Mouse (Mus musculus): ENCODE measurements around the gene Dach1. TPM values are rescaled to one million over a fixed set of nuclear protein-coding genes. Genes with fewer than 3 reads are reported as not detected.

The Dach1 gene
- polyA plus RNA-seq (2014; fragmentation: Nextera tagmentation; extraction: Ambion mirVana): 24.3 and 33.7 TPM in 2 replicates

- Histone ChIP-seq H3K9ac (ENCODE audit: low read depth, low read length) (peak within 1 kb of the TSS; percentile 97), H3K4me1 (replicated peaks; ENCODE audit: control insufficient read depth, insufficient read depth, low read length) (peaks cover 3% of the 10 kb centered on the region; the same call in 1 of the 2 replicates)
Measured at GRCm38 (mm10) chr14:98169421-98170076, at the start of gene Dach1. Gene Dach1, minus strand, starts transcription at chr14:98169765.

GRCm38 (mm10) chr14:98200089-98200488 lies 30.5 kb upstream of the Dach1 start:
- Histone ChIP-seq H3K36me3 (ENCODE audit: control insufficient read depth, insufficient read depth, low read length) (no peaks in the 10 kb centered on the region), H3K27me3 (ENCODE audit: control insufficient read depth, insufficient read depth, low read length) (no peaks in the 10 kb centered on the region), H3K9ac (ENCODE audit: low read depth, low read length) (no peak overlapping the region), H3K27ac (ENCODE audit: low read depth, low read length) (no peak overlapping the region), H3K4me1 (replicated peaks; ENCODE audit: control insufficient read depth, insufficient read depth, low read length) (no peaks in the 10 kb centered on the region), H3K9me3 (ENCODE audit: control insufficient read depth, low read length) (no peaks in the 10 kb centered on the region), H3K4me3 (ENCODE audit: low read depth, low read length) (no peak overlapping the region), H3K4me2 (replicated peaks; ENCODE audit: low read depth, low read length) (no peak overlapping the region)
- DNase-seq (ENCODE audit: low spot score): no peak
- no peak for ATAC-seq (ENCODE audit: low FRiP score)
- WGBS: 91% methylated on average over 3 of the region's 3 CpGs

More at GRCm38 (mm10) chr14:98169421-98170076, at the start of gene Dach1:
- Histone ChIP-seq H3K27me3 (ENCODE audit: control insufficient read depth, insufficient read depth, low read length) (no peaks in the 10 kb centered on the region), H3K4me2 (replicated peaks; ENCODE audit: low read depth, low read length) (peak within 1 kb of the TSS; percentile 42), H3K27ac (ENCODE audit: low read depth, low read length) (peak within 1 kb of the TSS; percentile 97), H3K9me3 (ENCODE audit: control insufficient read depth, low read length) (no peaks in the 10 kb centered on the region), H3K36me3 (ENCODE audit: control insufficient read depth, insufficient read depth, low read length) (no peaks in the 10 kb centered on the region), H3K4me3 (ENCODE audit: low read depth, low read length) (peak within 1 kb of the TSS; percentile 93)
- peak; percentile 75 for ATAC-seq (ENCODE audit: low FRiP score)
- under 1% methylated on average over 29 of the region's 32 CpGs for WGBS
- DNase-seq (ENCODE audit: low spot score): peak; percentile 81

GRCm38 (mm10) chr14:98181545-98181944 lies 12.0 kb upstream of the Dach1 start:
- Histone ChIP-seq H3K27me3 (ENCODE audit: control insufficient read depth, insufficient read depth, low read length) (no peaks in the 10 kb centered on the region), H3K4me1 (replicated peaks; ENCODE audit: control insufficient read depth, insufficient read depth, low read length) (no peaks in the 10 kb centered on the region), H3K9me3 (ENCODE audit: control insufficient read depth, low read length) (no peaks in the 10 kb centered on the region), H3K4me2 (replicated peaks; ENCODE audit: low read depth, low read length) (no peak overlapping the region), H3K27ac (ENCODE audit: low read depth, low read length) (no peak overlapping the region), H3K4me3 (ENCODE audit: low read depth, low read length) (no peak overlapping the region), H3K36me3 (ENCODE audit: control insufficient read depth, insufficient read depth, low read length) (no peaks in the 10 kb centered on the region), H3K9ac (ENCODE audit: low read depth, low read length) (no peak overlapping the region)
- peak; percentile 37 for DNase-seq (ENCODE audit: low spot score)
- ATAC-seq (ENCODE audit: low FRiP score): peak; percentile 53; the same call in 1 of the 2 replicates
- WGBS: 8% methylated on average over 1 of the region's 1 CpGs

- Histone ChIP-seq H3K27ac (ENCODE audit: low read depth, low read length) (no peak overlapping the region), H3K9me3 (ENCODE audit: control insufficient read depth, low read length) (no peaks in the 10 kb centered on the region), H3K4me2 (replicated peaks; ENCODE audit: low read depth, low read length) (no peak overlapping the region), H3K36me3 (ENCODE audit: control insufficient read depth, insufficient read depth, low read length) (no peaks in the 10 kb centered on the region), H3K4me3 (ENCODE audit: low read depth, low read length) (no peak overlapping the region), H3K27me3 (ENCODE audit: control insufficient read depth, insufficient read depth, low read length) (no peaks in the 10 kb centered on the region), H3K9ac (ENCODE audit: low read depth, low read length) (no peak overlapping the region), H3K4me1 (replicated peaks; ENCODE audit: control insufficient read depth, insufficient read depth, low read length) (peaks cover 3% of the 10 kb centered on the region; the same call in 1 of the 2 replicates)
- WGBS: 23% methylated on average over 2 of the region's 2 CpGs
- no peak for ATAC-seq (ENCODE audit: low FRiP score)
- no peak for DNase-seq (ENCODE audit: low spot score)
Measured at GRCm38 (mm10) chr14:98173831-98174230, 4.3 kb upstream of the Dach1 start.

GRCm38 (mm10) chr14:98172394-98172905 lies 2.9 kb upstream of the Dach1 start:
- Histone ChIP-seq H3K4me3 (ENCODE audit: low read depth, low read length) (peak overlapping the region; percentile 8; the same call in 1 of the 2 replicates), H3K27ac (ENCODE audit: low read depth, low read length) (no peak overlapping the region), H3K4me2 (replicated peaks; ENCODE audit: low read depth, low read length) (peak overlapping the region; percentile 28), H3K9ac (ENCODE audit: low read depth, low read length) (no peak overlapping the region), H3K36me3 (ENCODE audit: control insufficient read depth, insufficient read depth, low read length) (no peaks in the 10 kb centered on the region), H3K4me1 (replicated peaks; ENCODE audit: control insufficient read depth, insufficient read depth, low read length) (peaks cover 3% of the 10 kb centered on the region; the same call in 1 of the 2 replicates), H3K9me3 (ENCODE audit: control insufficient read depth, low read length) (no peaks in the 10 kb centered on the region), H3K27me3 (ENCODE audit: control insufficient read depth, insufficient read depth, low read length) (no peaks in the 10 kb centered on the region)
- no peak for ATAC-seq (ENCODE audit: low FRiP score)
- peak; percentile 16 for DNase-seq (ENCODE audit: low spot score)
- 5% methylated on average over 5 of the region's 5 CpGs for WGBS

- no peak overlapping the region for H3K27ac ChIP-seq (ENCODE audit: low read depth, low read length)
- no peaks in the 10 kb centered on the region for H3K36me3 ChIP-seq (ENCODE audit: control insufficient read depth, insufficient read depth, low read length)
- peaks cover 3% of the 10 kb centered on the region; the same call in 1 of the 2 replicates for H3K4me1 ChIP-seq (replicated peaks; ENCODE audit: control insufficient read depth, insufficient read depth, low read length)
- H3K9me3 ChIP-seq (ENCODE audit: control insufficient read depth, low read length): no peaks in the 10 kb centered on the region
- H3K4me2 ChIP-seq (replicated peaks; ENCODE audit: low read depth, low read length): peak overlapping the region; percentile 28
- H3K27me3 ChIP-seq (ENCODE audit: control insufficient read depth, insufficient read depth, low read length): no peaks in the 10 kb centered on the region
- 6% methylated on average over 5 of the region's 5 CpGs for WGBS
- ATAC-seq (ENCODE audit: low FRiP score): no peak
- H3K9ac ChIP-seq (ENCODE audit: low read depth, low read length): no peak overlapping the region
- DNase-seq (ENCODE audit: low spot score): peak; percentile 27
- no peak overlapping the region for H3K4me3 ChIP-seq (ENCODE audit: low read depth, low read length)
Measured at GRCm38 (mm10) chr14:98171861-98172260, 2.3 kb upstream of the Dach1 start.

GRCm38 (mm10) chr14:98168908-98169401 lies 610 bp downstream of the Dach1 start:
- peak; percentile 22 for ATAC-seq (ENCODE audit: low FRiP score)
- peak overlapping the region; percentile 97 for H3K27ac ChIP-seq (ENCODE audit: low read depth, low read length)
- H3K4me2 ChIP-seq (replicated peaks; ENCODE audit: low read depth, low read length): peak overlapping the region; percentile 42
- no peaks in the 10 kb centered on the region for H3K9me3 ChIP-seq (ENCODE audit: control insufficient read depth, low read length)
- under 1% methylated on average over 41 of the region's 45 CpGs for WGBS
- peak overlapping the region; percentile 97 for H3K9ac ChIP-seq (ENCODE audit: low read depth, low read length)
- H3K4me3 ChIP-seq (ENCODE audit: low read depth, low read length): peak overlapping the region; percentile 93
- peaks cover 3% of the 10 kb centered on the region; the same call in 1 of the 2 replicates for H3K4me1 ChIP-seq (replicated peaks; ENCODE audit: control insufficient read depth, insufficient read depth, low read length)
- H3K36me3 ChIP-seq (ENCODE audit: control insufficient read depth, insufficient read depth, low read length): no peaks in the 10 kb centered on the region
- peak; percentile 64 for DNase-seq (ENCODE audit: low spot score)
- no peaks in the 10 kb centered on the region for H3K27me3 ChIP-seq (ENCODE audit: control insufficient read depth, insufficient read depth, low read length)

GRCm38 (mm10) chr14:98168039-98168907 lies 1.3 kb downstream of the Dach1 start:
- H3K36me3 ChIP-seq (ENCODE audit: control insufficient read depth, insufficient read depth, low read length): no peaks in the 10 kb centered on the region
- H3K4me3 ChIP-seq (ENCODE audit: low read depth, low read length): peak overlapping the region; percentile 93
- H3K4me2 ChIP-seq (replicated peaks; ENCODE audit: low read depth, low read length): peak overlapping the region; percentile 42
- ATAC-seq (ENCODE audit: low FRiP score) (peak; percentile 59), DNase-seq (ENCODE audit: low spot score) (peak; percentile 74)
- peaks cover 3% of the 10 kb centered on the region; the same call in 1 of the 2 replicates for H3K4me1 ChIP-seq (replicated peaks; ENCODE audit: control insufficient read depth, insufficient read depth, low read length)
- no peaks in the 10 kb centered on the region for H3K9me3 ChIP-seq (ENCODE audit: control insufficient read depth, low read length)
- WGBS: under 1% methylated on average over 44 of the region's 48 CpGs
- peak overlapping the region; percentile 97 for H3K27ac ChIP-seq (ENCODE audit: low read depth, low read length)
- H3K9ac ChIP-seq (ENCODE audit: low read depth, low read length): peak overlapping the region; percentile 97
- no peaks in the 10 kb centered on the region for H3K27me3 ChIP-seq (ENCODE audit: control insufficient read depth, insufficient read depth, low read length)
